Mouse (Mus musculus) E14TG2a.4 (cell line): ENCODE data around the gene Prg3.

Source experiments
- CTCF ChIP-seq: conservative IDR thresholded peaks from 2 replicates; pipeline ENCODE4 v1.5.1; 2014; ENCODE audit warnings: low read length
- POU5F1 ChIP-seq: IDR thresholded peaks from 2 replicates; pipeline ENCODE4 v1.6.1; 2014; ENCODE audit warnings: low read length, borderline replicate concordance

GRCm38 (mm10) chr2:85012679-85013078 is 24.7 kb downstream of the Prg3 start:
- TF ChIP-seq CTCF (no peak), POU5F1 (no peak)
